Mouse (Mus musculus) heart, adult 2 months (tissue): ENCODE data around the gene Scgb1a1.

Experiments
- CTCF ChIP-seq: fragments of 200-600 bp; IDR thresholded peaks from 2 replicates; pipeline ENCODE4 v1.8.1; 2022; ENCODE audit warnings: antibody characterized with exemption, mild to moderate bottlenecking, moderate library complexity
- EP300 ChIP-seq: fragments of 200-500 bp; IDR thresholded peaks from 2 replicates; pipeline ENCODE4 v1.6.1; 2011; ENCODE audit warnings: low read depth, low read length, control low read depth; ENCODE audit not compliant: insufficient read depth
- POLR2A ChIP-seq: fragments of 200-500 bp; IDR thresholded peaks from 2 replicates; pipeline ENCODE4 v1.6.1; 2011; ENCODE audit warnings: mild to moderate bottlenecking, low read depth, low read length, control low read depth; ENCODE audit not compliant: insufficient read depth

- no peak for TF ChIP-seq POLR2A
- no peak for TF ChIP-seq CTCF
- no peak for TF ChIP-seq EP300
Measured at GRCm38 (mm10) chr19:9137159-9137558, 49.4 kb upstream of the Scgb1a1 start.
